Mouse (Mus musculus) C3H10T1/2 (cell line): ENCODE results near the gene Ssxa1. TPM values are rescaled to one million over a fixed set of nuclear protein-coding genes. Genes with fewer than 3 reads are reported as not detected.

Source experiments
- polyA plus RNA-seq, 2 experiments: library from polyadenylated mRNA; unstranded; fragments of >200 nt; fragmentation: generic; extraction: Trizol; gene quantifications; one replicate each; pipeline ENCODE4 v1.2.1; 2012; ENCODE audit warnings: missing spikeins in 2 of 2

Ssxa1 gene
- not detected for polyA plus RNA-seq

GRCm38 (mm10) chrX:21115520-21115919 is at the start of gene Ssxa1:
Ssxa1 (plus strand) TSS chrX:21115820.

GRCm38 (mm10) chrX:21068106-21068505 is 47.5 kb upstream of the Ssxa1 start, which contains the start of gene Spaca5:
Spaca5 (plus strand) TSS chrX:21068406.

GRCm38 (mm10) chrX:21088983-21089866 is 26.4 kb upstream of the Ssxa1 start, which contains the start of gene Zfp300:
Zfp300 (minus strand) TSS chrX:21089527.

Other genes starting within 250 kb of the Ssxa1 start
- gene Timp1, start 245.7 kb upstream of the Ssxa1 start, polyA plus RNA-seq = 100 to 1,000 TPM; 144 to 781 TPM
- under 1 TPM; 0.41 to 0.49 TPM for gene Syn1, start 194.8 kb upstream of the Ssxa1 start, polyA plus RNA-seq
- 1 to 10 TPM in 1 of 2 experiments, under 1 TPM in 1; 0.35 to 4.6 TPM for gene Cfp, start 184.3 kb upstream of the Ssxa1 start, polyA plus RNA-seq
- gene Elk1, start 165.2 kb upstream of the Ssxa1 start, polyA plus RNA-seq = 10 to 100 TPM in 1 of 2 experiments, 1 to 10 TPM in 1; 8.4 to 17.1 TPM
- 10 to 100 TPM; 35.9 to 57.6 TPM for gene Uxt, start 153.8 kb upstream of the Ssxa1 start, polyA plus RNA-seq
- under 1 TPM; 0.05 to 0.93 TPM for gene Zfp182, start 53.5 kb upstream of the Ssxa1 start, polyA plus RNA-seq
- gene Spaca5, start 47.4 kb upstream of the Ssxa1 start, polyA plus RNA-seq = not detected
- gene Zfp300, start 26.3 kb upstream of the Ssxa1 start, polyA plus RNA-seq = under 1 TPM; 0.02 to 0.20 TPM
- gene Gm21876, start 59.8 kb downstream of the Ssxa1 start, polyA plus RNA-seq = not detected